Mouse (Mus musculus) kidney, adult 2 months (tissue): ENCODE measurements around the gene Klrb1.

Experiments
- CTCF ChIP-seq: fragments of 200-500 bp; conservative IDR thresholded peaks from 2 replicates; pipeline ENCODE4 v1.5.1; 2011; ENCODE audit warnings: low read depth, mild to moderate bottlenecking, control low read depth, low read length, moderate library complexity, mixed read lengths; ENCODE audit not compliant: insufficient read depth, insufficient read length
- POLR2A ChIP-seq: fragments of 200-500 bp; IDR thresholded peaks from one replicate; pipeline ENCODE4 v1.6.1; 2011; ENCODE audit warnings: low read depth, low read length, control low read depth

DNA sequence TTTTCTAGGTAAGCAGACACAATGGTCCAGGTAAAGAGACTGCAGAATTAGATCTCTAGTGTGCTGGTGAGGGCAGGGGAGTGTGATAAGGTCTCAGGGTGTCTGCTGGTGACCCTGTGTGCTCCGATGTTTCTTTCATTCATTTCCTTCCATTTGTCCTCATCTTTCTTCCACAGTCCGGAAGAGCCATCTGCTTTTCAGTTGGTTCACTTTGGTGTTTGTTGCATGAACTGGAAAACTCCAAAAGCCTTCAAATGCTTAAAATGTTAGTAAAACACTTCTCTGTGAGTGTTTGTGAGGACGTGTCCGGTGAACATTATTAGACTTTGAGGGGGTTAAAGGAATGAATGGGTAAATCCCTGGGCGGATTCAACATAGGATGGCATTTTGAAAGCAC is 38.3 kb upstream of the Klrb1 start:
- no peak for TF ChIP-seq CTCF
- no peak for TF ChIP-seq POLR2A
